Mouse (Mus musculus) megakaryocyte-erythroid progenitor cell, adult 5-6 weeks (primary cell): Measurements from ENCODE around the gene Acss3. TPM values are rescaled to one million over a fixed set of nuclear protein-coding genes. Genes with fewer than 3 reads are reported as not detected.

Source experiments
- ATAC-seq: replicated peaks from 2 replicates; pipeline ENCODE4 v1.8.0; 2016; ENCODE audit warnings: mild to moderate bottlenecking, inconsistent platforms; ENCODE audit not compliant: severe bottlenecking, poor library complexity, low FRiP score, low TSS enrichment
- total RNA-seq, 2 experiments: library from RNA; stranded (forward) in 1 of 2; stranded (reverse) in 1 of 2; fragments of 200-1000, 215-1000 nt in 1 of 2; fragments of >200 nt in 1 of 2; fragmentation: Nextera tagmentation in 1 of 2; gene quantifications; 2 replicates each; pipeline ENCODE4 v1.2.3; 2014 to 2017

The Acss3 gene
- not detected in 2 replicates for total RNA-seq (2014; fragmentation: Nextera tagmentation)
- not detected in 2 replicates for total RNA-seq (2017)

DNA sequence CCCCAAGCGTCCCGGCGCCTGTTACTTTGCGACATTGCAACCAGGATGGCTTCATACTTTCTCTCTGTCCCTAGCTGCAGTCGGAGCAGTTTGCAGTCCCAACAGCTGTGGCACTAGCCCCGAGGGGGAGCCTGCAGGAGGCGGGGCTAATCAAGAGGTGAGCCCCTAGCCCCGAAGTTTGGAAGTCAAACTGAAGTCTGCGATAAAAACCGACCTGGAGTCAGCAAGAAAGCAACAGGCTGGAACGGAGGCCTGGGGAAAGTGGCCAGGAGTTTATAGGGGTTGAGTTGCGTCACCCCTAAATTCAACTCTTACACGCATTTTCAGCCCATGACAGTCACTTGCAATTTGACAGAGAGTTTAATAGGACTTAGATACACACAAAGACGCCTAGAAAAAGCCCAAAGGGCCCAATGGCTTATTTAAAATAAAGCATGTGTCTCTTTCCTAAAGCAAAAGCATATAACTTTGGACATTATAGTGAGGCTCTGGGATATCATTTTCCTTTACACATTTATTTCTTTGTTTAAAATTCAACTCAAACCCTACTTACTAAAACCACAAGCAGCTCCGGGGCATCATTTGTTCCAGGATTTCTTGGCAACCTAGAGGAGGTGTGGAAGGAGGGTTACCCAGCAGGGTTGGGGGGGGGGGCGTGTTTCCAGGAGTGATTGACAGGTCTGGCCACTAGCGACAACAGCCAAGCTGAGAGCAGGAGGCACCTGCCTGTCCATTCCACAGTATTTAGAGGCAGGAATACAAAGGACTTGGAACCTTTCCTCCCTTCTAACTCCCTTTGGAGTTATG lies at the start of gene Acss3:
TSS of gene Acss3 (minus strand) at position 140 of the 807 bp plus-strand sequence.
- ATAC-seq, result no peak

GRCm38 (mm10) chr10:107172003-107172689 lies 48.7 kb upstream of the Acss3 start:
- ATAC-seq, result no peak

- ATAC-seq, result no peak
These were observed 43.0 kb upstream of the Acss3 start for GRCm38 (mm10) chr10:107166486-107166885.

GRCm38 (mm10) chr10:107148759-107149158 lies 25.3 kb upstream of the Acss3 start:
- no peak for ATAC-seq

- no peak for ATAC-seq
These were observed 20.5 kb upstream of the Acss3 start for GRCm38 (mm10) chr10:107144016-107144415.

- no peak for ATAC-seq
These were observed 19.4 kb upstream of the Acss3 start for GRCm38 (mm10) chr10:107142910-107143309.

GRCm38 (mm10) chr10:107122744-107123528 lies 532 bp downstream of the Acss3 start:
- no peak for ATAC-seq

GRCm38 (mm10) chr10:107121301-107121700 lies 2.2 kb downstream of the Acss3 start:
- no peak for ATAC-seq

- no peak for ATAC-seq
These were observed 4.3 kb downstream of the Acss3 start for GRCm38 (mm10) chr10:107119135-107119534.

DNA sequence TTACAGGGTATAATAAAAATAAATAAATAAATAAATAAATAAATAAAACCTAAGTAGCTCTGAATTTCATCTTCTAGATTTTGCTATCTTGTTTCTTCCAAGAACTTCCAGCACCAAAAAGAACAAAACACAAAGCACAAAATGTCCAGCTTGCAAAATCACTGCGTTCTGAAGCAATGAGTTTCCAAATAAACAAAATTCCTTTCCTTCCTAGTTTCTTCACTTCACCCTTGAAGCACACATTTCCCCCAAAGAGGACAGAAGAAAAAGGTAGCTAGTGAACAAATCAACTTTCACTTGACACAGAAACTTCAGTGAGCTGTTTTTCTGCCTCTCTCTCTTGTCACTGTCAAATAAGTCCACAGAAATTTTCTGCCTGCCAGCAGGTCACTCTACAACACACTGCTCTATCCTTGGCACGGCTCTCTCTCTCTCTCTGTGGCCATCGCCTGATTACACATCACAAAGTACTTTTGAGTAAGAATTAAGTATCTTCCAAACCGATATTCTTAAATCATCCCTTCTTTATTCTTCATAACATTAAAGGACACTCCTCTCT lies 6.7 kb downstream of the Acss3 start:
- ATAC-seq, result no peak

DNA sequence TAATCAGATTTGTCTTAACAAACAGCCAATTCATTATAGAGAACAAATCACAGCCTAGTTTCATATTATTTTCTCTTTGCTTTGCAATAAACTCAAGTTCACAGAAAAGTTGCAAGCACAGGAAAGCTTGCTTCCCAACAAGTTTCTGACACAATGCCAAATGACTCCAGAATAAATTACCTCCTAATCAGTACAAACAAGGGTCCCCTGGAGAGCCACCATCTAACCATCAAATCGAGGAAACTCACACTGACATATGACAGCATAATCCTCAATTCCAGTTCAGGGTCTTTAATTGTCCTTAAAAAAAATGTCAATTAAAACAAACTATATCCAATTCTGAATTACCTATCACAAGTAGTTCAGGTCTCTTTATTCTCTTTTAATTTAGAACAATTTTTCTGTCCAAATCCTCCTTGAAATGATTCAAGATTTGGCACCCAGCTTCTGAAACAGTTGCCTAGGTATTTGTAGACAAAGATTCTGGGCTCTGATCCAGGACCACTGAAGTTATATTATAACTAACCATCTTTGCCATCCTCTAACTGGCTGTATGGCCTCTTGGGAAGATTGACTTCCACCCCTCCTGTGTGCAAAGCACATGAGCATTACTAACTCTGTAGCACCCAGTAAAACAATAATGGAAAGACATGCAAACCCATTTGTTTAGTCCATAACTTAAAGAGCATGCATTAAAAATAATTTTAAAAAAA lies 7.4 kb downstream of the Acss3 start:
- ATAC-seq, result no peak

DNA sequence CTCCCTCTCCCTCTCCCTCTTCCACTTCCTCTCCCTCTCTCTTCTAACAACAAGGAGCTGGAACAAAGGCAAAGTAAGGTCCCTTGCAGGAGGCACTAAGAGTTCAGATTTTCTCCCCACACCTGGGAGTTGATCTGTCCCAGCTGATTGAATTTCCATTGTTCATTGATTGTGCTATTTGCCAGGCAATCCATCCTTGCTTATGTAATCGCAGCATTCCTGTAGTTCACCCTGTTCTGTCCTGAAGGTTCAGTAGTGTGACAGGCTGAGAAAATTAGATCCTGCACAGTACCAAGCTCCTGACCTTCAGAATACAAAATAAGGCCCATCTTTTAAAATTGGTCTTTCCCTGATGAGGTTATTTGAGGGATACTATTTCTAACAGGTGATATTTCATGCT lies 8.3 kb downstream of the Acss3 start:
- ATAC-seq, result no peak

GRCm38 (mm10) chr10:107094452-107094851 lies 29.0 kb downstream of the Acss3 start:
- no peak for ATAC-seq

DNA sequence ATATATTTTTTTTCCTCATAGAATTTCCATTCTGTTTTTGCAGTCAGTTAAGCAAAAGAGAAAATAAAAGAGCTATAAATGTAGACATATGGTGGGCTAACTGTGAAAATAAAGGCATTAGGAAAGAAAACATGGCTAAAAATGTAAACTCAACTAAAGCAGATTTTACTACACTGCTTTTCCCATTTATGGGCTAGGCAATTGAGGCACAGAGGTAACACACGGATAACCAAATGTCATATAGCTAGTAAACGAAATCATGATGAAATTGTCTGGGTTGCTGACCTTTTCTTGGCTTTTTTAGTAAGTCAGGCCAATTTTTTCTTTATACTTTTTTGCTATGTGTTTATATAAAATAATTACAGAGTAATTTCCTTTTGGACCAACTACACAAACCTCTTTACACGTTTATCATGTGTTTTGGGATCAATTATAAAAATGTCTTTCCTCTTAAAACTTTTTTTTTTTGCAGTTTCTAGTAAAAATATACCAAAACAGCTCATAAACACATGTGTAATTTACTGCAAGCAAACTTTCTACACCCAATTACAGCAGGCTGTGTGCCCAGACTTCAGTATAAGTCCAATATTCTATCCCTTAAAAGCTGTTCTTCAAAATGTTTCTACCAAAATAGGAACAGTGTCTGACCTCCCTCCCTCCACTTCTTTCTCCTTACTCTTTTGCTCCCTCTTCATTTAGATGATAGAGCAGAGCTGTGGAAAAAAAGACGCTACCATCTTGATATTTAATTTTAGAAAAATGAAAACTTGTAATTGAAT lies 69.4 kb downstream of the Acss3 start:
- ATAC-seq, result no peak

DNA sequence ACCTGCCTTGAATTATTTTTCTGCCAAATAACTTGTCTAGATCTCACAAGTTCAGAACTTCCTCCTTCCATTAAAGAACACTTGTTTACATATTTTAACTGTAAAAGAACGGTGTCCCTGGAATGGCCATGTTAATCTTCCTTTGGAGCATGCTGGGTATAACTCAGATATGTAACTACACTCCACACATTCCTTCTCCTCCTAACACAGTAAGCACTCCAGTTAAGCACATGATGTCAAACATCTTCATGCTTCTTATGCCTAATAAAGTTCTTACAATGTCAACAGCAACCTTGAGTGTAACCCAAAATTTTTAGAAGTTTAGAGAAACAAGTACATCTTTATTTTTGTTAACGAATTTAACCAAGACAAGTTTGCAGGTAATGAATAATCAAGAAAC lies 73.0 kb downstream of the Acss3 start:
- ATAC-seq, result no peak

GRCm38 (mm10) chr10:107042656-107043055 lies 80.8 kb downstream of the Acss3 start:
- ATAC-seq, result no peak

GRCm38 (mm10) chr10:107040837-107041236 lies 82.6 kb downstream of the Acss3 start:
- ATAC-seq, result no peak

- ATAC-seq, result no peak
These were observed 83.1 kb downstream of the Acss3 start for GRCm38 (mm10) chr10:107040378-107040777.
